Mouse (Mus musculus): Measurements from ENCODE around the gene Ugt1a7c. TPM values are rescaled to one million over a fixed set of nuclear protein-coding genes. Genes with fewer than 3 reads are reported as not detected.

Ugt1a7c gene
- total RNA-seq, 2 experiments from 2014 or later: 0.44 to 0.49 TPM

DNA sequence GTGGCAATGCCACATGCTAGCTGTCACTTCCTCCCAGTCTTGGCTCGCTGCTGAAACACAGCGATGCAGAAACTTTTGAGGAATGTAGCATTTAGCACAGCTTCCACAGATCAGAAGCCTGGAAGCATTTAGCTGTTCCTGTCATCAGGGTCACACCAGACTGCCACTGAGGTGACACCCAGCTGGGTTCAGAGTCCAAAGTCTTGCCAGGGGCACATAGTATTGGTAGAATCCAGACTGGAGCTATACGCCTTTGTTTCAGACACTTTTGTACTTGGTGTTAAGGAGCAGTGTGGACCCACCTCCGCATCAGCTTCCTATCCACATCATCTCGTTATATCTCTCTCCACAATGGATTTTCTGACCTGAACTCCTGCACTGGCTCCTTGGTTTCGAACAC is 158.7 kb downstream of the Ugt1a7c start:
- DNase-seq (ENCODE audit: low spot score in 2 of 2): no peak
- intact Hi-C loops (cut with DNase I): no loop called here

DNA sequence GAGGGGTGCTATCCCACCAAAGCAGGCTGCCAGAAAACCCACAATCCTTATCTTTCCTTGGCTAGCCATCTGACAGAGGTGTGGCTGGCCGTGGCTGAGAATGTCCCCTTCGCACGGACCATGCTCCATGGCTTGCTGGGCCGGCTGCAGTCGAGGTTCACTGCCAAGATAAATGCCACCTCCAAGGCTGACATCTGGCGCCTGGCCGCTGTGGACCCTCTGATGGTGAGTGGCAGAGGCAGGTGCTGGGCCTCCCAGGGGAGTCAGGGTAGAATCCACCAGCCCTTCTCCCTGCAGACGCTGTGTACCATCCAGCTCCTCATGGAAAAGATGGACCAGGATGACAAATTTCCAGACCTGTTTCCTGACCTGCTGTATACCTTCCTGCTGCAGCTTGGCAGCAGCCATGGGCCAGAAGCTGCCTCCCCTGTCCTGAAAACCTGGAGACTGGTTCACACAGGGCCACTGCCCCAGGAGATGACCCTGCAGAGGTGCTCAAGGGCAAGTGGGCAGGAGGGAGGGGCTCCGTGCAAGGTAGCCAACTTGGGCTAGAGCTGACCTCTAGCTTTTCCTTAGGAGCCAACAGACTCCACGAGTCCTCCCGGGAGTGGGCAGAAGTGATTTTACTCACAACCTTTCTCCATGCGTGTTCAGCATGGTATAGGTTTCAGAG is 160.1 kb downstream of the Ugt1a7c start:
- DNase-seq (ENCODE audit: low spot score in 2 of 2): no peak
- intact Hi-C loops (cut with DNase I): no loop called here

DNA sequence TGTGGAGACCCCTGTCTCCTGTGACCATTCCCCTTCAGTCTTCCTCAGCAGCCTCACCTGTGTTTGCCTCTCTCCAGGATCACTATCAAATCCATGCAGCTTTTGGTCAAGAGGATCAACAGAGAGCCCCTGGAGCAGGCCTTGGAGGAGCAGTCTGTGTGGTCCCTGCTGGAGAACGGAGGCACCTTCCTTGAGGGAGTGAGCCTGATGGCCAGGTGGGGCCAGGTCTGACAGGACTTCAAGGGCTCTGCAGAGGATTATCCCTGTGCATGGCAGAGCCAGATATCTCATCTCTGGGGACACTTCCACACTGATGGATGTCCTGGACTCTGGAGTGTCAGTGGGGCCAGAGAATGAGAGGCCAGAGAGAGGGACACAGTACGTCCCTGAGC is 160.6 kb downstream of the Ugt1a7c start:
- DNase-seq (ENCODE audit: low spot score in 2 of 2): no peak
- intact Hi-C loops (cut with DNase I): no loop called here

DNA sequence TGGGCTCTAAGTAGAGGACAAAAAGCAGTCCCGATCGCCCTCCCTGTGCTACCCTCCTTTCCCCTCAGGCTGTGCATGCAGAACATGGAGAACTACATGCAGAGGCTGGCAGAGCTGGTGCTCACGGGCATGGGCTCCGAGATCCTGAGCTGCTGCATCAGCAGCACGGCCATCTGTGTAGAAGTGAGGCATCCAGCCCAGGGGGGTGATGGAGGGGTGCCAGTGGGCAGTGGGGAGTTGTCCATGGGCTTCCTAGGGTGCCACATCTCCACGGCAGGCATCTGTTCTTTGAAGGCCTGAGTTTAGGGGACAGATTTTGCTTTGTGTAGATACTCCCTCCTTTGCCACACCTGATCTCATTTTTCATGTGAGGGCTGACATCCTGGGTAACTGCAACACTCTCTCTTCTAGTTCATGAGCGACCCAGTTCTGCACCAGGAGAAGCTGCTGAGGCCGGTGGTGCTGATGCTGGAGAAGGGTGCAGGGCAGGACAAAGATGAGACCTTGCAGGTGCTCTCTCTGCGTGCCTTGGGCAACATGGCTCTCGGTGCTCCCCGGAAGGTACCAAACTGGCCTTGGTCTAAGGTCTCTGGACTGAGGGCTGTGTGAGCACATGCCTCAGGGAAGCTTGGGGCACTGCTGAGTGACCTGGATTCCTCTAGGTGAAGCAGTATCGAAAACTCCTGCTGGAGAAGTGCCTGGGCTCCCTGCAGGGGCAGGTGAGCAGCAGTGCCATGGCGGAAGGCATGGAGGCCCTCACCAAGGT is 161.3 kb downstream of the Ugt1a7c start:
- DNase-seq (ENCODE audit: low spot score in 2 of 2): no peak
- intact Hi-C loops (cut with DNase I): no loop called here

DNA sequence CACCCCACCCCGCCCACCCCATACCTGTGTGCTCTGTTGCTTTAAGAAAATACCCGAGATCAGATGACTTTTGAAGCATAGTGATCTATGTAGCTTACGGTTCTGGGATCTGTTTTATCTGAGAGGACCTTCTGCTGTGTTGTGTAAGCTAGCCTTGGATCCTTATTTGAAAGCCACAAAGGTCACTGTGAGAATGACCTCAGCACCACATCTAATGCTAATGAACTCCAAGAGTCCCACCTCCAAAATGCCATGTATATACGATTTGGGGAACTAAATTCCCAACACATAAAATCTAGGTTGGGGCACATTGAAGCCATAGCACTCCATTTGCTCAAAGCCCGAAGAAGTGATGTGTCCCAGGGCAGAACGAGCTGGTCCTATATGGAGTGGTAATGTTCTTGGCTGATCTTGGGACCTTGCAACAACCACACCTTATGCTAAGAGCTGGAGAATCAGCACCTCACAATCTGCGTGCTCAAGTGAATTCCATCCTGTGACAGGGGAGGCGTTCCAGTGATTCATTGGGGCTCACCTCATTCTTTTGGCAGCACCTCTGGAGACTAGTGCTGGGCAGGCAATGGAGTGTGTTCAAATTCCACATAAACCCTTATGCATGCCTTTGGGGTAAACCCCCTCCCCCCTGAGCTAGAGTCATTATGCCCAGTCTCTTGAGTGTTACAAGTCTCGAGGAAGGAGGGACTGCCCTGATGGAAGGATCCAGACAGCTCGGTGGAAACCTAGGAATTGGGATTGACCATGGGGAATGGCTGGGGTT is 162.2 kb downstream of the Ugt1a7c start:
- no peak for DNase-seq (ENCODE audit: low spot score in 2 of 2)
- intact Hi-C loops (cut with DNase I): no loop called here

DNA sequence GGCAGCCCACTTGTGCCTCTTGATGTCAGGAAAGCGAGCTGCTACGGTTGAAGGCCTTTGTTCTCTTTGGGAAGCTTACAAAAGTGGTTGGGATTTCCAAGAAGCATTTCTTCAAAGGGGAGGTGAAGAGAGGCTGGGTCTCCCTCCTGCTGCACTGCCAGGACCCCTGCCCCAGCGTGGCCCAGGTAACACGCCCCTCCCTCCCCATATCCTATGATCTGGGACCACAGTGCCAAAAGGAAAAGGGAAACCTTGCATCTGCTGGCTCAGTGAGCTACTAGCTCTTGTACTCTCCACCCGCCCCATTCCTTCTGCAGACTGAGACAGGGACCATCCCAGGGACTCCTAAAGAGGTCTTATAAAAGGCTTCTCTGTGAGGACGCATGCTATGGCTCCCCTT is 162.8 kb downstream of the Ugt1a7c start:
- DNase-seq (ENCODE audit: low spot score in 2 of 2): no peak
- intact Hi-C loops (cut with DNase I): no loop called here

DNA sequence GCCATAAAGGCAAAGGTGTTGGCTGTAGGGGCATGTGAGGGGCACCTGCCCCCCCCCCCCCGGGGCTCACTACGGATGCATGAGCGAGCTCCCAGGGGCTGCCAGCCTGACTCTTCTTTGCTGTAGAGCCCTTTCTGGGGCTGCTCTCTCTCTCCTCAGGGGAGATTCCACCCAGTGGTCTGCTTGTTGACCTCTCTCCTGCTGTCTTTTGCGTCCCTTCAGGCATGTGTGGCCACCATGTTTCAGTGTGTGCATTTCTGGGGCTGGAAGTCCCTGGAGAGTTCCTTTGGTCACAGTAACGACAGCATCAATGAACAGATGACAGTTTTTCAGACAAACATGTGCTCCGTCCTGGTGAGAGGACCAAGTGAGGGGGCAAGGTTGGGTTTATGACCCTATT is 163.5 kb downstream of the Ugt1a7c start:
- intact Hi-C loops (cut with DNase I): no loop called here
- no peak for DNase-seq (ENCODE audit: low spot score in 2 of 2)

DNA sequence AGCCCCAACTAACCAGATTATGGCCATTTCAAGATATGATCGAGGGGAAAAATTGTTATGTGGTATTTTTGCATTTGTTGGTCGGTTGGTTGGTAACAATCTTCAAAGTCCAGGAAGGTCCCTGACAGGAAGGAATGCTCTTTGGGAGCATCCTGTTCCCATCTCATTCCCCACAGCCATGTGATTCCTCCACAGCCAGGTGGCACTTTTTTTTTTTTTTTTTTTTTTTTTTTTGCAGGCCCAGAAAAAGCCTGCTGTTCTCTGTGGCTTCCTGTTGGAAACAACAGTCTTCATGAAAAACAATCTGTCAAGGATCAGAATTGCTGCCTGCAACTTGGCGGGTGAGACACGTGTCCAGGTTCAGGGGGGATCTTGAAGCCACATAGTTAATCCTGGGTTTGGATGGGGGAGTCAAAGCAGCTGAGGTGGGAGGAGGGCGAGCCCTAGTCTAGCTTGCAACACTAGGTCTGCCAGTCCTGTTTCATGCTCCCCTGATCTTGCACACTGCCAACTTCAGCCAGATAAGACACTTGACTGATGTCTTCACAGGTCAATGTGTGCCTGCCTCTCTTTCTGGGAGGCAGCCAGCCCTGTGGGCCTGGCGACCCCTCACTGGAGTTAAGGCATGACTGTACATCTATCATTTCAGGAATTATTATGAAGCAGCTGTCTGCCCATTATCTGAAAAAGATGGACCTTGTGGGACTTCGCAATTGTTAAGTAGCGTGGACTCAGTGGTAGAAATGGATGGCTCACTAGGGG is 164.2 kb downstream of the Ugt1a7c start:
- intact Hi-C loops (cut with DNase I): no loop called here

DNA sequence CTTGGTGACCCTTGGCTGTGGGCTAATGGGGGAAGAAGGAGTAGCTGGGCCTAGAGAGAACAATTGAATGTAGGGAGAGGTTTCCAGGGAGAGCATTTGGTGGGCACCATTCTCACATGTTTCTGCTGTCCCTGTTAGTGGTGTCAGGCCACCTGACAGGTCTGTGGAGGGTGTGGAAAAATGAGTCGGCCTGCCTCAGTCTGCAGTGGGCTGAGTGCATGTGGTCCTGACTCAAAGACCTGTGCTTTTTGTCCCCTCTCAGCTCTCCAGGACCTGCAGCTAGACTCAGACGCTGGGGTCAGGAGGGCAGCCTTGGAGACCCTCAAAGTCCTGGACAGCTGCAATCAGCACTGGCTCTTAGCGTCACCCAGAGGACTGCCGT is 164.8 kb downstream of the Ugt1a7c start:
- intact Hi-C loops (cut with DNase I): loop anchor here (2.0 kb wide), 1 partner anchor 21 kb away; no protein-coding TSS in a partner anchor
- no peak for DNase-seq (ENCODE audit: low spot score in 2 of 2)

More for the DNA sequence above, 164.2 kb downstream of the Ugt1a7c start:
- DNase-seq (ENCODE audit: low spot score in 2 of 2): no peak

DNA sequence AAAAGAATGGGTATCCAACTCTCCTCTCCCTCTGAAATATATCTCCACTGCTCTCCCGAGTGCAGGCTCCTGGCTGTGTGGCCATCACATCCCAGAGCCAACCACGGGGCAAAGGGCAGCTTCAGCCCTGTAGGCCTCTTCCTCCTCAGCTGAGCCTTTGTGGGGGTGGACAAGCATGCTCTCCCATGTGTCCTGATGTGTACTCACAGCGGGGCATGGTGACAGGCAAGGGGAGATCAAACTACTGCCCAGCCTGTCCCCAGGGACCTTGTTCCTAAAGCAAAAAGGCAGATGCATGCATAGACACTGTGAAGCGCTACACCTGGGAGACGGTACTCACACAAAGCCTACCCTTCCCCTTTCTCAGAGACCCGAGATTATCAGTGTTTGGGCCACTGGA is 165.3 kb downstream of the Ugt1a7c start:
- no peak for DNase-seq (ENCODE audit: low spot score in 2 of 2)
- intact Hi-C loops (cut with DNase I): loop anchor here (2.0 kb wide), 1 partner anchor 21 kb away; no protein-coding TSS in a partner anchor

DNA sequence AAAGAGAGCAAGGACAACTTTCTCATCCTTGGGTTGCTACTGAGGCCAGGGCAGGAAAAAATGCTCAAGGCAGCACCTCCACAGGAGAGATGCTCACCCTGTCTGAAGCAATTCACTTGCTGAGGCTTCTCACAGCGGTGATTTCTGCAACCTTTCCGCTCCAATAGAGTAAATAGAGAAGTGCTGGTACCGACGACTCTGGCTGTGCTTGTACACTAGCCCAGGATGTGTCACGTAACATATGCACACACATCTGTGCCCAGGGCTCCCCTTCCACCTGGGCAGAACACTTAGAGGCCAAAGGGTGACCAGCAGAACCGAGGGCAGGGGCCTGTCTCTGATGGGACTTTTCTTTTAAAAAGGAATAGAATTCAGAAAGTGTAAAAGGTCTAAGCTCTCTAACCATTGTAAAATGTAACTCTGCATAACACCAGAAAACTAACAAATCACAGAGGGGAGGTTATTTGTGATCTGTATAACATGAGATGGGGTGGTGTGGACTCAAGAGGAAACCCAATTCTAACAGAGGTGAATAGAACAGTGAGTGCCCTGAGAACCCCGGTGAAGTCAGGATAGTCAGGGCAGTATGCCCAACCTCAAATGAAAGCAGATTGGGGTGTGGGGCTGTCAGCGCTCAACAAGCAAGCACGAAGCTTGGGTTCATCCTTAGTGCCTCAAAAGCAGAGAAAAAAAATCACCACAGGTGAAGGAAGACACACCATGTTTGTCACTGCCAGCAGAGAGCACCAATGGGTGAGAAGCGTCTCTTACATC is 165.9 kb downstream of the Ugt1a7c start:
- no peak for DNase-seq (ENCODE audit: low spot score in 2 of 2)
- intact Hi-C loops (cut with DNase I): loop anchor here (2.0 kb wide), 1 partner anchor 20 kb away; no protein-coding TSS in a partner anchor

DNA sequence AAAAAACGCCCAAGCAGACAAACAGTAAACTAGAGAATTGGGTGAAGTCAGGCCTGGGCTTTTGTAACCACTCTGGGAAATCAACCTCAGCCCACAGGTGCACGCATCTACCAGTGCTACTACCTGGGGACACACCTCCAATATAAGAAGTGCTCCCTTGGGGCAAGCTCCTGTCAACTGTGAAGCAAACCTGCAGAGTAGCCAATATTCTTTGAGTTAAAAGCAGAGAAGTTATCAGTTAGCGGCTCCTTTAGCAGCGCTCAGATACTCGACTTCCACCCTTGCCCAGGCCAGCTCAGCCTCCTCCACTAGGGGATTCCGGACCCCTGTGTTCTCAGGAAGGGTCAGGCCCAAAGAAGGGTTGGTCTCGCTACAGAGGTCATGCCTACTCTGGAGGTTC is 166.8 kb downstream of the Ugt1a7c start:
- no peak for DNase-seq (ENCODE audit: low spot score in 2 of 2)
- intact Hi-C loops (cut with DNase I): loop anchor here (2.0 kb wide), 1 partner anchor 19 kb away; no protein-coding TSS in a partner anchor

DNA sequence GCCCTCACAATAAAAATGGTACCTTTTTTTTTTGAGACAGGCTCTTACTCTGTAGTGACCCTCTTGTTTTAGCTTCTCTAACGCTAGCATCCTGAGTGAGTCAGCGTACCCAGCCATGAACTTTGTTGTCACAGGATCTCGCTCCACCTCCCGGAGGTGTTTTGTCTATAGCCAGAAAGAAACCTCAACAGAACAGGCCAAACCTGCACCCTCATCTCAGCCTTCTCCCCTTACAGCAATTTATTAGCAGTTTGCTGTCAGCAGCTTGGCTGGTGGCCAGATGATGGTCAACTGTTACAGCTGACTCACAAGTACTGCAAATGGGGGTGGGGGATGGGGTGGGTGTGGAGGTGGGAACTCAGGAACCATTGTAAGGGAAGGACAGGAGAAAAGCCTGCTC is 167.4 kb downstream of the Ugt1a7c start:
- DNase-seq (ENCODE audit: low spot score in 2 of 2): no peak
- intact Hi-C loops (cut with DNase I): no loop called here

DNA sequence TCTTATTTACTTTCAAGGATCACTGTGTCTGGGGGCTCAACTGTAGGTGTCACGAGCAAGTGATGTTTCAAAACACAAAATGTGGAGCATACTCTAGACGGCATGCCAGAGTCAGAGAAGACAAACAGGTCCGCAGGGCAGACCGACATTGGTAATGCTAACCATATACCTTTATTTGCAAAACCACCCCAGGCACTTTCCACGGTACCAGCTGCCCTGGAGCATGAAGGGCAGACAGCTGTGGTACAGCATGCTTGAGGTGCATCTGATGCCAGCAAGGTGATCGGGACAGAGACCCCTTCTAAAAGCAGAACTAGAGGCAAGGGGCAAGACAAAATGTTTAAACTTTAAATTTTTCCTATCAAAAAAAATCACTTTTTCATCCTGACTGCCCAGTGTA is 168.1 kb downstream of the Ugt1a7c start:
- intact Hi-C loops (cut with DNase I): no loop called here
- DNase-seq (ENCODE audit: low spot score in 2 of 2): no peak

DNA sequence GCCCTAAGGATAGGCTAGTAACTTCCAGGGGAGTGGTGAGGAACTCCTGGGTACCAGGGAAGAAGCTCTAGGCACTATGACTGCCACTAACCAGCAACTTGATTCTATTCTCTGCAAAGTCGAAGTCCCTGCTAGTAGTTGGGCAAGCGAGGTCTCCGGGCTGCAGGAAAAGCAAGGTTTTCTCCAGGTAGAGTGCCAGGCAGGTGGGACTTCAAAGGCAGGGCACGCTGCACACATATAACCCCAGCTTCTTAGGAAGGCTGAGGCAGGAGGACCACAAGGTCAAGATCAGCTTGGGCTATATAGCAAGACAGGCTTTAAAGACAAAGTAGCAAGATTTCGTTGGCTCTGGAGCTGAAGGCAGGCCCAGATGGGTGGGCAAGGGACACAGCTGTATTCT is 168.9 kb downstream of the Ugt1a7c start:
- DNase-seq (ENCODE audit: low spot score in 2 of 2): no peak
- intact Hi-C loops (cut with DNase I): no loop called here

DNA sequence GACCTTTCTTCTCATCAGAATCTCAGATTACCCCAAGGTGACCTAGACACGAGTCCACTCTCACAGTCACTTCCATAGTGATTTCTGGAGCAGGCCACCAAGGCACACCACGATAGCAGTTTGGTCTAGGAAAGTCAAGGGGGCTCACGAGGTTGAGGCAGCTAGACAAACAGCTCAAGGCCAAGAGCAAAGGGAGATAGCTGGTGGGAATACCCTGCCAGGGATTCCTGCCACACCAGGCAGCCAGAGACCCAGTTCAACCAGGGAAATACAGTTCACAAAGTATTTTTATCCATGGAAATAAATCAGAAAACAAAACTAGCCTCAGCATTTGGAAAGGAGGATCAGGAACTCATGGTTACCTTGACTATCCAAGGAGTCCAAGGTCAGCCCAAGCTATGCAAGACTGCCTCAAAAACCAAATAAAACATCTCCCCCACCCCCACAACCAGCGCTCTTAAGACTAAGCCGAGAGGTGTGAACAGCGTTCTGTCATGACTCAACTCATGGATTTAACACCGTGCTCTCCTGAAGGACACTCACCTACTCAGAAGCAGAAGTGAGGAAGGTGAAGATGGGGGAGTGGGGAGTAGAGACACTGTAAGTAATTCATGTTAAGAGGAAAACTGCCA is 169.5 kb downstream of the Ugt1a7c start:
- intact Hi-C loops (cut with DNase I): no loop called here
- no peak for DNase-seq (ENCODE audit: low spot score in 2 of 2)

DNA sequence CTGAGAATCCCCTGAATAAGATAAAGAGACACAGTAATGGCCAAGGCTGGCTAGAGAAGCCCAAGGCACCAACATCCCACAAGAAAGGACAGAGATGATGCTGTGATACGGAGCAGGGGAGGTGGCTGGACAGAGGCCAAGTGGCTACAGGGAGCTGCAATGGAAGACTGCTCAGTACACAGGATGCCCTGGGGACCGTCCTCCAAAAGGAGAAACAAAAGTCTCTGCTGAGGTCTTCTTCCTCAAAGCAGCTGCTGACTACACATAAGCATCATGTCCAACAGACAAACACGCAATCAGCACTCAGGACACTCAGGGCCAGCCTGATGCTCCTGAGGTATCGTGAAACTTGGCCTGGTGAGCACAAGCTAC is 170.0 kb downstream of the Ugt1a7c start:
- no peak for DNase-seq (ENCODE audit: low spot score in 2 of 2)
- intact Hi-C loops (cut with DNase I): no loop called here

DNA sequence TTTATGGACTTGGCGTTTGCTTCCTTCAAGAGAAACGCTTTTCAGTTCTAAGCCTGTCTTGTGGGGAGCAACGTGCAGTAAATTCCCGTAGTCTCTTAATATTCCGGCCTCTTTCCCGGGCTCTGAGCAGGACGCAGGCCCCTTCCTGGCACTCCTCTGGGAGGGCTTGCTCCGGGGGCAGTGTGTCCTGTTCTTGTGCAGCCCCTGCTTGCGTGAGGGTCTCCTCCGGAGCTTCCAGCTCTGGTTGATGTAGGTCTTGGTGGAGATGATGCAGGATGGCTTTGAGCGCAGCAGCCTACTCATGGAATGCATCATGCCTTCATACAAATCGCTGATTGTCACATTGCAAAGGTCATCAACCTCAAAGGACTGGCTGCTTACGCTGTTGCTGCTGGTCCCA is 171.3 kb downstream of the Ugt1a7c start:
- no peak for DNase-seq (ENCODE audit: low spot score in 2 of 2)
- intact Hi-C loops (cut with DNase I): no loop called here

All from left cerebral cortex, postnatal 14 days (tissue).